Mouse (Mus musculus) embryo, embryonic 10 days (tissue): ENCODE results near the gene Sstr3.
A peak's percentile ranks its signal among the peaks of the same experiment; 100 is the strongest.

ENCODE experiments used
- DNase-seq: peaks from one replicate; pipeline ENCODE4 v3.0.0-alpha.2; 2015; ENCODE audit warnings: low spot score

The Sstr3 gene

GRCm38 (mm10) chr15:78530671-78531450 lies 13.6 kb downstream of the Sstr3 start, which contains the start of gene C1qtnf6:
Gene C1qtnf6, minus strand, starts transcription at chr15:78531416.
- no peak for DNase-seq

- no peak for DNase-seq
Measured at GRCm38 (mm10) chr15:78530141-78530540, 14.3 kb downstream of the Sstr3 start.

DNA sequence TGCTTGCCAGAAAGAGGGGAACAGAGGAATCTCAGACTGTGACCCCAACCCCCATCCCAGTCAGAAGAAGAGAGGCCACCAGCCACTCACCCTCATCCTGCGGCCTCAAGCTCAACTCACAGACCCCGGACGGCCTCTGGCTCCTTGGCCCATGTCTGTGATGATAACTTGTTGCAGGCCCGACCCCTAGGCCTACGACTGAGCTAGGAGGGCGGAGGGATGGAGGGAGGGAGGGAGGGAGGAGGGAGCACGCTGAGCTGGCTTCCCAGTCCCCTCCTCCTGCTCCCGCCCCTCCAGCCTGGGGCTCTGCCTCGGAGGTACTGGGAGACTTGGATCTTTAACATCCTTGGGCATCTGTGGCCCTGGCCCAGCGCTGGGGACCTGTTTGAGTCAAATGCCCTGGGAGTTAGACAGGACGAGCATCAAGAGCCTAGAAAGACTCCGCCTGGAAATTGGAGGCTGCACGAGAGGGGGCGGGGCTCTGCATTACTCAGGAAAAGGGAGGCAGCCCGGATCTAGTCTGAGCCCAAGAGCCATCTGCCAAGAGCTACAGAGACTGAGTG lies 15.0 kb downstream of the Sstr3 start:
- DNase-seq, result peak; percentile 79

DNA sequence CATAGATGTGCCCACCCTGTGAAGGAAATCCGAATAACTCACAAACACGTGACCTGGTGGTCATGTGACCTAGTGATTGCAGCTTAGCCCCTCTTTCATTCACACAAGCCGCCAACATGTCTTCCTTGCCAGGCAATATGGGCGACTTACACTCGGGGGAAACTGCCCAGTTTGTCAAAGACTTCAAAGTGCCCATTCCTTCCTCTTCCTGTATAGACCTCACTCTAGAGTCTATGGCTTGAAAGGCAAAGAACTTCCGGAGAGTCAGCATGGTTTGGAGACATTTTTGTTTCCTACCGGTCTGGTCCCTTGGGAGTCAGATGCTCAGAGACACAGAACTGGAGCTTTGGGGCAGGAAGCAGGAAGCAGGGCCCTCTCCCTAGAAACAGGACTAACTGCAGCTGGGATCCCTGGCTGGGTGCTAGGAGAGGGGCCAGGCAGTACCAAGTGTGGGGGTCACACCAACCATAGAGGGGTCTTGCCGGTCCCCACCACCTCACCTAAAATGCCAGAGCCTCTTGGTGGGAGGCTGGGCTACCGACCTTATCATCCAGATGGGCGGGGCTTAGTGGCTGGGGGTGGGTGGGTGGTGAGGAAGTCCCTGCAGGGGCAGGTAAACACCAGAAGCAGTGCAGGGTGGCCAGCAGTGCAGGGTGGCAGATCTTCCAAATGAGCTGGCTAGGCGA lies 15.6 kb downstream of the Sstr3 start:
- DNase-seq, result no peak

DNA sequence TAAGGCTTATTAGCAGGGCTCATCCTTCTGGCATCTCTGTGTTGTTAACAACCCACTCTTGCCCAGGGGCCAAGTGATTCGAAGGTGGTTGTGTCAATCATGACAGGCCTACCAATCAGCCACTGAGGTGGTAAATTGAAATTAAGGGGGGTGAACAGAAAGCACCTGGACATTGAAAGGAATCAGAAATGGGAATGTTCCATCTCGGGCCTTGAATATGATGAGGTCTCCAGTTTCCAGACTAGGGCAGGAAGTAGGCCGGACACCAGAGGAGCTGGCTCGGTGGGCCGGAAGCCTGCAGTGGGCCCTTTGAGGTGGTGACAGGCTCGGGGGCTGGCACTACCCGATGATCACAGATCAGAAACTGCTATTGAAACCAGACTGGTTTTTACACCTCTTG lies 16.5 kb downstream of the Sstr3 start:
- no peak for DNase-seq

- no peak for DNase-seq
Measured at GRCm38 (mm10) chr15:78524163-78524562, 20.3 kb downstream of the Sstr3 start.

GRCm38 (mm10) chr15:78521892-78522291 lies 22.6 kb downstream of the Sstr3 start:
- no peak for DNase-seq

DNA sequence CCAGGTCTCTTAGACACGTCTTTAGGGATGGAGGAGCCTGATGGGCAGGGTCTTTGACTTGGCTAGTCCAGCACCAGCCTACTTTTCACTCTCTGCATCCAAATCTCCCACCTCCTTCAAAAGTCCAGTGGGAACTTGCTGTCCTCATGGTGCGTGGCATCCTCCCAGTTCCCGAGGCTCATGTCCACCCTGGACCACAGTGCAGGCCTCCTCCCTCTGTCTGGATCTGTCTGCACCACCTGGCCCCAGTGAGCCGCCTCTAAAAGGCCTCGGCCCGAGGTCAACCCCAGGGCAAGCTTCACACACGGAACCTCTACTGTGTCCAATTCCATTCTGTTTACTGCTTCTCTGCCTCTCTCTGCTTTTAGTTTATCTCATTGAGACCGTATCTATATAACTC lies 23.2 kb downstream of the Sstr3 start:
- no peak for DNase-seq

DNA sequence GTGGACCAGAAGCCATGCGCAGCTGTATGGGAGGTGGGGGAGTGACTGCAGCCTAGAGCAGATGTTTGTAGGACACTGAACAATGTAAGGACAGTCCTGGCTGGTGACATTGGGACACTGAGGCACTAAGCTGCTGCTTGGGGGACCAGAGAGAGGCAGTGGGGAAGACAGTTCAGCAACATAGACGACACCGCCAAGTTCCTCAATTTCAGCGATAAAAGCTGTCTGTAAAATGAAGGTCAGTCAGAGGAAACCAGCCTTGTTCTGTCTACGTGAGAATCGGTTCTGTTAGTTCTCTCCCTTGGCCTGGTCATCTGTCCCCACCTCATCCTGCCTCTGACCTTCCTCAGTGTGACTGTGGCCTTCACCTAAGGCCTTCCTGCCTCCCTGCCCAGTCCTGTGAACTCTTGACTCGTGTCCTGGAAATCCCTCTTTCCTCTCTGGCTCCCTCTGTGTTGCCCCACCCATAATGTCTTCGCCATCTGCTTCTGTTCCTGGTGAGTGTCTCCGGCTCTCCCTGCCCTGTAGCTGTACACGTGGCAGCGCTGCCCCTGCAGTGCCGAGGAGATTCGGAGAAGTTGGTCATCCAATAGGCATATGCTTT lies 24.3 kb downstream of the Sstr3 start:
- DNase-seq, result no peak

GRCm38 (mm10) chr15:78518221-78518620 lies 26.3 kb downstream of the Sstr3 start:
- DNase-seq, result no peak

DNA sequence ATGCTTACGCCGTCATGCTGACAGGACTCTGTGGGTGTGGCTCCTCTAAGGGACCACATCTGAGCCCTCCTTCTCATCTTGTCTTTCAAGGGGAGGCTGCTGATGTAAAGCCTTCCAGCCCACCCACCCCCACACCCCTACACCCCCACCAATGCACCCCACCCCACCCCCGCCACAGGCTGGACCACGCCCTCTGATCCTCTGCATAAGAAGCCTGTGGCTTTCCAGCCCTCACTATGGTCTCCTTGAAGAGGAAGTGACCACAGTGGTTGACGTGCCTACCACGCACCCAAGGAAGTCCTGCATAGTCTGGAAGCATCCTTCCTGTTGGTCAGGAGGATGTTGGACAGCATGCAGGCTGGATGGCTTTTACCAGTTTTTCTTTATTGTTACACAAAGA lies 28.7 kb downstream of the Sstr3 start:
- no peak for DNase-seq

DNA sequence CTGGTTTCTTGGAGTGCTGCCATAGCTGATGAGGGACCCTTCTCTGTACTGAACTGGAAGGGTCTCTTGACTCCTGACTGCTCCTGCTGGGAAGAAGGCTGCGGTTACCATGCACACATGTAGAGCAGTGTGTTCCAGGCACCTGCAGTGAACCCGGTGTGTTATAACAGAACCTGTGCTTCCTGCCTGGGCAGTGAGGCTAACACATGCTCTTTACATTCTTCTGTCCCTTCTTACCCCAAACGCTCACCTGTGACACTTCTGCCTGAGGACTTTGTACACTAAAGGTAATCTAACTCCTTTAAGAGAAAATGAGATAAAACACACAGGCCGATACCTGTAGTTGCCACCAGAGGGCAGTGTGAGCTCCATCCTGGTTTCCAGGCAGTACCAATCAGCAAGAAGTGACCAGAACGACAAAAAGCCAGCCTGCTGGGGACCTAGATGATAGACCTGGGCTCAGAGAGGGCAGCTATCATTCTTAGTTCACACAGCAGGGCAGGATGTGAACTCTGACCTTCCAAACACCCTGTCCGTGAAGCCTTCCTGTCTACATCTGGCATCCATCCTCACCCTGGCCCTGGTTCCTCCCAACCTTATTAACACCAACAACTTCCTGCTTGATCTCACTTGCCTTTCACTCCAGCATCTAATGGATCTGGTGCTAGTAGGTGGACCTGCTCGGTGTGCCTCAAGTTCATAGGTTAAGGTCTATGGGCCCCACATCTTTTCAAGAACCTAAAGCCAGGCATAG lies 29.9 kb downstream of the Sstr3 start:
- DNase-seq, result peak; percentile 85

- no peak for DNase-seq
Measured at GRCm38 (mm10) chr15:78513019-78513418, 31.5 kb downstream of the Sstr3 start.

DNA sequence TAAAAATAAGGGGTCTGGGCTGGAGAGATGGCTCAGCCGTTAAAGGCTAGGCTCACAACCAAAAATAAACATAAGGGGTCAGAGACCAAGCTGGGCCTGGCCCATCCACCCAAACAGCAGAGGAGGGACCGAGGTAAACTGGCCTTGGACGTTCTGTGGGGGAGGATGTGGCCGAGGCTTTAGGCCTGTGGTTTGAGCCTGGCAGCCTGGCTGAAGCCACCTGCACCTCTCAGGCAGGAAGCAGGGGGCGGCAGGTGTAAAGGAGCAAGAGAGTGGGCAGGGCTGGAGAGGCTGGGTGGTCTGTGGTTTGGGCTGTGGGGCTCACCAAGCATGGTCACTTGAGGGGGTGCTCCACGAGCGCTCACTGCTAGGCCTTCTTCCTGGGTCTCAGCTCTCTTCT lies 32.5 kb downstream of the Sstr3 start:
- no peak for DNase-seq

DNA sequence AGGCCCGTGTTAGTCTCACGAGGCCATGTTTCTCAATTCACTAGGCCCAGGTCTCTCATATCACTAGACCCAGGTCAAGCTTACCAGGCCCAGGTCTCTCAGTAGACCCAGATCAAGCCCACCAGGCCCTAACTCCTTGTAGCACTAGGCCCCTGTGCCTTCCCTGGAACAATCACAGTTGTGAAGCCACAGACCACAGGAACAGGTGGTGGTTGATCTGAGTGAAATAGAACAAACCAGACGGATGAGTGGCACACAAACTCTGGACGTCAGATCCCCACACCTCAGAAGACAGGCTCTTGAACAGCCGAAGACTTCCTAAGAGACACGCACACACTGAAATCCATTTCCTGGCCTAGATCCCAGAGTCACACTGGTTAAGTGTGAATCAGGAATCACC lies 33.7 kb downstream of the Sstr3 start:
- DNase-seq, result no peak

DNA sequence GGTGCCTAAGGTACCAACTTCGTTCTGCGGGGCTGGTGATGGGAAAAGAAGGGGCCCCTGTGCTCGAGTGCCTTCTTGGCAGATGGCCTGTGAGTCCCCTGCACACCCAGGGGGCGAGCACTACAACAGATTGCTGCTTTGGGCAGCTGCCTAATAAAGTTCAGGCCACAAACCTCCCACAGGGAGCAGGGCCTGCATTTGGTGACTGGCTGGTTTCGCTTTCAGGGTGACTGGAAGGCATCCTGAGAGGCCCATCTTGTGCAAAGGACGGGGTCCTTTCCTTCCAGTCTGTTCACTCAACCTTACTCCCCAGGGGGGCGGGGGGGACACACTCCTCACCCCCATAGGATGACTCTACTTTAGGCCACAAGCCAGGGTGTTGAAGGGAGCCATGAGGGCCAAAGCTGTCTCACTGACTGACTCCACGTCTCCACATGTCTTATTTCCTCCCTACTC lies 34.3 kb downstream of the Sstr3 start:
- DNase-seq, result no peak

GRCm38 (mm10) chr15:78509297-78509899 lies 35.1 kb downstream of the Sstr3 start:
- peak; percentile 76 for DNase-seq

GRCm38 (mm10) chr15:78508443-78508842 lies 36.0 kb downstream of the Sstr3 start:
- DNase-seq, result no peak

GRCm38 (mm10) chr15:78505541-78505940 lies 38.9 kb downstream of the Sstr3 start:
- DNase-seq, result no peak

DNA sequence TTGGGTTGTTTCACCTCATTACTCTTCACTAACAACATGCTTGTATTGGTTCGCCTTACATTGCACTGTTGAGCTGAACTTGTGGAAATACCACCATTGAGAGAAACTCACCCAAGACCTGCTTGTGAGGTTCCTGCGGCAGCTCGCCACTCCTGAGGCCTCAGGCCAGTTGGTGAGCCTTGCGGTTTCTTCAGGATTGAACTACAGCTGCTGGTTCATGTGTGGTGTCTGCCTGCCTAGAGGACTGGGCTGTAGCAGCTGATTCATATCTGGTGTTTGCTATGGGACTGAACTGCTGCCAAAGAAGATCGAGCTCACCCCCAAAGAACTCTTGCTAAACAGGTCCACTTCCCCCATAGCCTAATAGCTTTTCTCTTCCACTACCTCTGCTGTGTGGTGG lies 39.7 kb downstream of the Sstr3 start:
- DNase-seq, result no peak

DNA sequence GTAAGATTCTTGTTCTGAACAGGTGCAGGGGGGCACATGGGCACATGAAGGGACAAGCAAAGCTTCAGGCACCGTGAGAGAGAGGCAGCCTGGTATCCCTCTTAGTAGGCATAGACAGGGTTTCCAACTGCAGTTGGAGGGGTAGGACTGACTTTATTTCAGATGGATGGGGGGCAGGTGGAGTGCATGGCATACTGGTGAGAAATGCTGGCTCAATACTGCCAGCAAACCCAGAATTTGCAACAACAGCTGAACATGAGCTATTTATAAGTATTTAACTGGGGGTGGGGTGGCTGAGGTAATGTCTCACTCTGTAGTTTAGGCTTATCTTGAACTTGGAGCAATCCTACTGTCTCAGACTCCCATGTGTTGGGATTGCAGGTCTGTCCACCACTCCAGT lies 40.5 kb downstream of the Sstr3 start:
- no peak for DNase-seq
